Mouse (Mus musculus): ENCODE results near the gene Pdzd4. TPM values are rescaled to one million over a fixed set of nuclear protein-coding genes. Genes with fewer than 3 reads are reported as not detected.
A peak's percentile ranks its signal among the peaks of the same experiment; 100 is the strongest.

Pdzd4 gene
- polyA plus RNA-seq, 1 experiment: 2.4 TPM

GRCm38 (mm10) chrX:73765311-73765710 is 59.5 kb downstream of the Pdzd4 start:
- Histone ChIP-seq H3K36me3 (ENCODE audit: control insufficient read depth, insufficient read depth, low read length) (no peaks in the 10 kb centered on the region), H3K27me3 (ENCODE audit: control insufficient read depth, insufficient read depth, low read length) (no peaks in the 10 kb centered on the region), H3K4me3 (ENCODE audit: extremely low read depth, insufficient read depth, insufficient read length) (no peak overlapping the region), H3K27ac (ENCODE audit: insufficient read depth, low read length) (peak overlapping the region; percentile 62), H3K4me1 (ENCODE audit: control insufficient read depth, insufficient read depth, insufficient read length) (peaks cover 3% of the 10 kb centered on the region; the same call in 1 of the 2 replicates)
- 54% methylated on average over 1 of the region's 1 CpGs for WGBS
- DNase-seq (ENCODE audit: low read depth in 1 of 2, low spot score in 2 of 2): no peak
- TF ChIP-seq CTCF (IDR thresholded peaks at IDR 0.05; ENCODE audit: extremely low read depth, insufficient read depth, insufficient read length, insufficient replicate concordance) (no peak), POLR2A (IDR thresholded peaks at IDR 0.05; ENCODE audit: low read depth, low read length) (no peak)

- H3K4me1 ChIP-seq (ENCODE audit: control insufficient read depth, insufficient read depth, insufficient read length): no peaks in the 10 kb centered on the region; the same call in 1 of the 2 replicates
- WGBS: 83% methylated on average over 13 of the region's 13 CpGs
- TF ChIP-seq POLR2A (IDR thresholded peaks at IDR 0.05; ENCODE audit: low read depth, low read length) (no peak), CTCF (IDR thresholded peaks at IDR 0.05; ENCODE audit: extremely low read depth, insufficient read depth, insufficient read length, insufficient replicate concordance) (no peak)
- no peak overlapping the region for H3K4me3 ChIP-seq (ENCODE audit: extremely low read depth, insufficient read depth, insufficient read length)
- no peak for DNase-seq (ENCODE audit: low read depth in 1 of 2, low spot score in 2 of 2)
- no peak overlapping the region for H3K27ac ChIP-seq (ENCODE audit: insufficient read depth, low read length)
- H3K36me3 ChIP-seq (ENCODE audit: control insufficient read depth, insufficient read depth, low read length): no peaks in the 10 kb centered on the region
- no peaks in the 10 kb centered on the region for H3K27me3 ChIP-seq (ENCODE audit: control insufficient read depth, insufficient read depth, low read length)
Observed at GRCm38 (mm10) chrX:73758611-73759290, 66.0 kb downstream of the Pdzd4 start.

DNA sequence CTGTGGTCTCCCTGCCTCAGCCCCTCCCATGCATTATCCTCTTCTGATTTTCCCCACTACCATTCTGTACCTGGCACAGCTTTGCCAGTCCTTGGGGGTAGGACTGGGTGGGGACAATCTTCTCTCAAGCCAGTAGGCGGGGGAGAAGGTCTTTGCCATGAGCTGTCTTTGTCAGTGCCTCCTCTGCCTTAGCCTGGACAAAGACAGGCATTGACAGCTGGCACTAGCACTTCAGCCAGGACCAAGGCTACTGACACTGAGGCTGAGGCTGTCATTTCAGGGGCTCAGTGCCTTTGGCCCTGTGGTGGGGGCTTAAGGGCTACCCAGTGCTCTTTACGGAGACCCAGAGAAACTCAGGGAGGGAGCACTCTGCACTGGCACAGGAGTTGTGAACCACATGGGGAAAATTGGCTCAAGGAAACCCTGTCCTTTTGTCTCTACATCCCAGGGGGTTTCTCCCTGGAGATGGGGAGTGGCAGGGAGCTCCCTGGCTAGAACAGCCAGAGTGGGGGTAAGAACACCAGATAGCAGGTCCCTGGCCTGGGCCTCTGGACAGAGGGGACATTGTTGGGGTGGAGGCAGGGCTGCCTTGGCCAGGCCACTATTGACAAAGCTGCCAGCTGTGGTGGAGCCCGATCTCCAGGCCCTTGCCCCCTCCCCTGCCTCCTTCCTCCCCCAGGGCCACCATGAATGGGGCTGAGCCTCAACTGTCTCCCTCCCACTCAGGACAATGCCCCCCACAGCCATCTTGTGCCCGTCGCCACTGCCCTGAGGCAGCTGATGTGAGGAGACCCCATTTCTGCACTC is 68.2 kb downstream of the Pdzd4 start, which contains the start of gene Plxnb3:
Plxnb3 (plus strand) TSS at position 757 of the 807 bp plus-strand sequence.
- TF ChIP-seq POLR2A (IDR thresholded peaks at IDR 0.05; ENCODE audit: low read depth, low read length): no peak
- WGBS: 86% methylated on average over 5 of the region's 5 CpGs
- Histone ChIP-seq H3K4me3 (ENCODE audit: extremely low read depth, insufficient read depth, insufficient read length) (no peak within 1 kb of the TSS), H3K4me1 (ENCODE audit: control insufficient read depth, insufficient read depth, insufficient read length) (no peaks in the 10 kb centered on the region; the same call in 1 of the 2 replicates), H3K27me3 (ENCODE audit: control insufficient read depth, insufficient read depth, low read length) (no peaks in the 10 kb centered on the region), H3K36me3 (ENCODE audit: control insufficient read depth, insufficient read depth, low read length) (no peaks in the 10 kb centered on the region), H3K27ac (ENCODE audit: insufficient read depth, low read length) (no peak within 1 kb of the TSS)
- DNase-seq (ENCODE audit: low read depth in 1 of 2, low spot score in 2 of 2): no peak

DNA sequence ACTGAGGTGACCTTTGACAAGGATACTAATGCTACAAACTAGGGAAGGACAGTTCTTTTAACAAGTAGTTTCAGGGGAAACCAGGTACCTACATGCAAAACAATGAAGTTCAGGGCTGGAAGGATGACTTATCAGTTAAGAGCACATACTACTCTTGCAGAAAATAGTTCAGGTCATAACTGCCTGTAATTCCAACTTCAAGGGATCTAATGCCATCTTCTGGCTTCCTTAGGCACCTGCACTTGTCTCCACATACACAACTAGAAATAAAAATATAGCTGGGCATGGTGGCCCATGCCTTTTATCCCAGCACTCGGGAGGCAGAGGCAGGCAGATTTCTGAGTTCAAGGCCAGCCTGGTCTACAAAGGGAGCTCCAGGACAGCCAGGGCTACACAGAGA is 75.8 kb downstream of the Pdzd4 start:
- no peaks in the 10 kb centered on the region for H3K4me1 ChIP-seq (ENCODE audit: control insufficient read depth, insufficient read depth, insufficient read length)
- no peak overlapping the region for H3K27ac ChIP-seq (ENCODE audit: insufficient read depth, low read length)
- no peak overlapping the region for H3K4me3 ChIP-seq (ENCODE audit: extremely low read depth, insufficient read depth, insufficient read length)
- no peaks in the 10 kb centered on the region for H3K36me3 ChIP-seq (ENCODE audit: control insufficient read depth, insufficient read depth, low read length)
- 90% methylated on average over 1 of the region's 1 CpGs for WGBS
- TF ChIP-seq POLR2A (IDR thresholded peaks at IDR 0.05; ENCODE audit: low read depth, low read length) (no peak), CTCF (IDR thresholded peaks at IDR 0.05; ENCODE audit: extremely low read depth, insufficient read depth, insufficient read length, insufficient replicate concordance) (no peak)
- DNase-seq (ENCODE audit: low read depth in 1 of 2, low spot score in 2 of 2): no peak
- H3K27me3 ChIP-seq (ENCODE audit: control insufficient read depth, insufficient read depth, low read length): no peaks in the 10 kb centered on the region

DNA sequence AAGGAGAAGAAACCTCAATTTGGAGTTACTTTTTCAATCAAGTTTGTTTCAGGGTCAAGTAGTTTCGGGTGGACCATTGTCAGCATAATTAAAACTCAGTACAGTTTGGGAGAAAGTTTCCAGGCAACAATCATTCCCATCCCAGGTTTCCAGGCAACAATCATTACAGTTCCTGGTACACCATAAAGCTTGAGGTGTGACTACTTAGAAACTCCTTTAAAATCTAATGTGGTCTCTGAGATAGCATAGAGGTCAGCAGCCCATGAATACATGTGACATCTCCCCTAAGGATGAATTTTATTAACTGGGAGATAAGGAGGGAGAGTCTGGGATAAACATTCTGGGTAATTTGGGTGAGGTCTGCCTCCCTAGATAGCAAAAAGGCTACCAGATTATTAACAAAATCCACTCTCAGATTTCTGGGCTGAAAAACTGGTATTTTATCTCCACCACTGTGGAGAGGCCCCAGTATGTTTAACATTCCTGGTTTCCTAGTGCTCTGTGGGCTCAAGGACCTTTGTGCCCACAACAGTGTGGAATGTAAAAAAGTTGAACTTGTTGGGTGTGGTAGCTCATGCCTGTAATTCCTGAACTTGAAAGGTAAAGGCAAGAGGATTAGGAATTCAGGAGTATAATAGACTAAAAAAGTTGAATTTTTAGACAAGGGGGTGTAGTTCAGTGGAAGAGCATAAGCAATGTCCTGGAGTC is 79.8 kb downstream of the Pdzd4 start:
- 77% methylated on average over 1 of the region's 1 CpGs for WGBS
- H3K4me1 ChIP-seq (ENCODE audit: control insufficient read depth, insufficient read depth, insufficient read length): no peaks in the 10 kb centered on the region
- no peak overlapping the region for H3K4me3 ChIP-seq (ENCODE audit: extremely low read depth, insufficient read depth, insufficient read length)
- H3K36me3 ChIP-seq (ENCODE audit: control insufficient read depth, insufficient read depth, low read length): no peaks in the 10 kb centered on the region
- no peaks in the 10 kb centered on the region for H3K27me3 ChIP-seq (ENCODE audit: control insufficient read depth, insufficient read depth, low read length)
- DNase-seq (ENCODE audit: low read depth in 1 of 2, low spot score in 2 of 2): no peak
- TF ChIP-seq POLR2A (IDR thresholded peaks at IDR 0.05; ENCODE audit: low read depth, low read length) (no peak), CTCF (IDR thresholded peaks at IDR 0.05; ENCODE audit: extremely low read depth, insufficient read depth, insufficient read length, insufficient replicate concordance) (no peak)
- H3K27ac ChIP-seq (ENCODE audit: insufficient read depth, low read length): no peak overlapping the region

Other genes with a start within 250 kb of the Pdzd4 start
- 0.87 and 1.4 TPM in 2 replicates for gene Dusp9, start 185.6 kb downstream of the Pdzd4 start, polyA plus RNA-seq (2012; rRNA removed)
- gene Pnck, start 164.9 kb downstream of the Pdzd4 start, polyA plus RNA-seq (2012; rRNA removed): 2.8 and 3.2 TPM in 2 replicates
- 4.5 and 5.5 TPM in 2 replicates for gene Slc6a8, start 151.8 kb downstream of the Pdzd4 start, polyA plus RNA-seq (2012; rRNA removed)
- gene Bcap31, start 108.8 kb downstream of the Pdzd4 start, polyA plus RNA-seq (2012; rRNA removed): 18.7 and 23.9 TPM in 2 replicates
- gene Abcd1, start 108.4 kb downstream of the Pdzd4 start, polyA plus RNA-seq (2012; rRNA removed): 45.8 and 51.7 TPM in 2 replicates
- gene Plxnb3, start 67.9 kb downstream of the Pdzd4 start, polyA plus RNA-seq (2012; rRNA removed): 0.62 and 1.2 TPM in 2 replicates
- gene Srpk3, start 50.6 kb downstream of the Pdzd4 start, polyA plus RNA-seq (2012; rRNA removed): 109 and 119 TPM in 2 replicates
- gene Idh3g, start 38.1 kb downstream of the Pdzd4 start, polyA plus RNA-seq (2012; rRNA removed): 170 TPM in 2 replicates
- gene Ssr4, start 37.9 kb downstream of the Pdzd4 start, polyA plus RNA-seq (2012; rRNA removed): 138 and 141 TPM in 2 replicates
- gene Avpr2, start 67.1 kb upstream of the Pdzd4 start, polyA plus RNA-seq (2012; rRNA removed): 0.05 and 0.07 TPM in 2 replicates
- gene L1cam, start 71.1 kb upstream of the Pdzd4 start, polyA plus RNA-seq (2012; rRNA removed): 4.4 and 5.5 TPM in 2 replicates
- gene Arhgap4, start 96.9 kb upstream of the Pdzd4 start, polyA plus RNA-seq (2012; rRNA removed): 289 and 344 TPM in 2 replicates
- gene Naa10, start 97.0 kb upstream of the Pdzd4 start, polyA plus RNA-seq (2012; rRNA removed): 36.8 and 42.8 TPM in 2 replicates
- gene Renbp, start 105.9 kb upstream of the Pdzd4 start, polyA plus RNA-seq (2012; rRNA removed): 13.3 and 17.9 TPM in 2 replicates
- 71.1 and 88.1 TPM in 2 replicates for gene Hcfc1, start 141.4 kb upstream of the Pdzd4 start, polyA plus RNA-seq (2012; rRNA removed)
- gene Irak1, start 198.9 kb upstream of the Pdzd4 start, polyA plus RNA-seq (2012; rRNA removed): 159 and 239 TPM in 2 replicates

All from spleen, adult 2 months (tissue).